Mouse (Mus musculus) CH12.LX (cell line): ENCODE data around the gene Cox6b2. TPM values are rescaled to one million over a fixed set of nuclear protein-coding genes. Genes with fewer than 3 reads are reported as not detected.
A peak's percentile ranks its signal among the peaks of the same experiment; 100 is the strongest.

Source experiments
- DNase-seq: peaks from one replicate; pipeline ENCODE4 v3.0.0-alpha.2; 2013; ENCODE audit errors: extremely low read depth
- H3K27ac ChIP-seq: 2 replicates; pipeline ENCODE4 v1.5.1; 2012; ENCODE audit warnings: low read depth, mild to moderate bottlenecking, control low read depth, moderate library complexity; ENCODE audit not compliant: insufficient read depth
- H3K27me3 ChIP-seq: replicated peaks from 2 replicates; pipeline ENCODE3; 2012; ENCODE audit warnings: inconsistent platforms
- H3K36me3 ChIP-seq, 2 experiments: replicated peaks in 1 of 2; 2 replicates each; pipeline versions ENCODE3 to v1.6.1; 2012; ENCODE audit warnings: inconsistent platforms in 1 of 2, low read length in 1 of 2, mild to moderate bottlenecking in 1 of 2, mixed read lengths in 1 of 2, moderate library complexity in 1 of 2; ENCODE audit not compliant: control insufficient read depth in 1 of 2, insufficient read depth in 1 of 2
- H3K4me1 ChIP-seq, 2 experiments: 2 replicates each; pipeline ENCODE4 v1.6.1; 2012; ENCODE audit warnings: inconsistent platforms in 1 of 2, moderate library complexity in 1 of 2; ENCODE audit not compliant: insufficient read depth in 2 of 2, control insufficient read depth in 1 of 2
- H3K4me2 ChIP-seq: 2 replicates; pipeline ENCODE4 v1.6.1; 2012; ENCODE audit warnings: low read depth, mild to moderate bottlenecking, control low read depth; ENCODE audit not compliant: poor library complexity, insufficient read depth, severe bottlenecking
- H3K4me3 ChIP-seq, 3 experiments: fragments of 150-350 bp in 1 of 3; sonication (generic) in 1 of 3; replicated peaks in 1 of 3; 2 replicates each; pipeline versions ENCODE3 to v1.5.1; 2011 to 2012; ENCODE audit warnings: low read depth in 2 of 3, low read length in 2 of 3, mild to moderate bottlenecking in 2 of 3, moderate library complexity in 2 of 3, control low read depth in 1 of 3, improper control_type of control experiment in 1 of 3, inconsistent platforms in 1 of 3, mixed read lengths in 1 of 3; ENCODE audit not compliant: poor library complexity in 1 of 3
- H3K79me2 ChIP-seq: replicated peaks from 2 replicates; pipeline ENCODE4 v1.6.1; 2012; ENCODE audit warnings: mild to moderate bottlenecking, moderate library complexity; ENCODE audit not compliant: control insufficient read depth, poor library complexity, insufficient read depth, severe bottlenecking; ENCODE audit errors: extremely low read depth
- H3K9ac ChIP-seq: 2 replicates; pipeline ENCODE4 v1.6.1; 2012; ENCODE audit warnings: low read depth, mild to moderate bottlenecking, control low read depth, moderate library complexity; ENCODE audit not compliant: insufficient read depth
- H3K9me3 ChIP-seq: replicated peaks from 2 replicates; pipeline ENCODE3; 2012; ENCODE audit warnings: low read length, inconsistent platforms, mixed read lengths
- CHD1 ChIP-seq: IDR thresholded peaks from 2 replicates; pipeline ENCODE4 v1.6.1; 2012; ENCODE audit warnings: low read depth, low read length, improper control_type of control experiment, inconsistent platforms
- CTCF ChIP-seq, 2 experiments: IDR thresholded peaks in 1 of 2; conservative IDR thresholded peaks in 1 of 2; 2 replicates each; pipeline ENCODE4 v1.5.1; 2011 to 2012; ENCODE audit warnings: low read depth in 2 of 2, low read length in 2 of 2, improper control_type of control experiment in 1 of 2, inconsistent platforms in 1 of 2, mild to moderate bottlenecking in 1 of 2, moderate library complexity in 1 of 2
- ELF1 ChIP-seq: IDR thresholded peaks from 2 replicates; pipeline ENCODE4 v1.6.1; 2014; ENCODE audit warnings: low read depth, mild to moderate bottlenecking, inconsistent platforms, low read length, improper control_type of control experiment
- EP300 ChIP-seq: IDR thresholded peaks from 2 replicates; pipeline ENCODE4 v1.6.1; 2011; ENCODE audit warnings: low read length, improper control_type of control experiment
- ETS1 ChIP-seq: conservative IDR thresholded peaks from 2 replicates; pipeline ENCODE4 v1.6.1; 2012; ENCODE audit warnings: low read depth, mild to moderate bottlenecking, inconsistent platforms, low read length, improper control_type of control experiment, moderate library complexity
- GABPA ChIP-seq: IDR thresholded peaks from 2 replicates; pipeline ENCODE4 v1.6.1; 2012; ENCODE audit warnings: low read depth, low read length, improper control_type of control experiment, inconsistent platforms; ENCODE audit not compliant: insufficient replicate concordance
- JUND ChIP-seq: conservative IDR thresholded peaks from 2 replicates; pipeline ENCODE4 v1.6.1; 2011; ENCODE audit warnings: low read depth, low read length, improper control_type of control experiment
- MAX ChIP-seq: IDR thresholded peaks from 2 replicates; pipeline ENCODE4 v1.6.1; 2011; ENCODE audit warnings: low read length, improper control_type of control experiment
- PAX5 ChIP-seq: IDR thresholded peaks from 2 replicates; pipeline ENCODE4 v1.6.1; 2012; ENCODE audit warnings: low read length, inconsistent platforms, mixed read lengths
- RAD21 ChIP-seq: IDR thresholded peaks from 2 replicates; pipeline ENCODE4 v1.6.1; 2011; ENCODE audit warnings: low read depth, mild to moderate bottlenecking, low read length, improper control_type of control experiment, moderate library complexity
- SMC3 ChIP-seq: IDR thresholded peaks from 2 replicates; pipeline ENCODE4 v1.6.1; 2011; ENCODE audit warnings: low read depth, low read length, improper control_type of control experiment
- TBP ChIP-seq: conservative IDR thresholded peaks from 2 replicates; pipeline ENCODE4 v1.6.1; 2011; ENCODE audit warnings: low read depth, low read length, improper control_type of control experiment
- TCF12 ChIP-seq: IDR thresholded peaks from 2 replicates; pipeline ENCODE4 v1.6.1; 2014; ENCODE audit warnings: low read depth, mild to moderate bottlenecking, inconsistent platforms, low read length, improper control_type of control experiment
- USF1 ChIP-seq: IDR thresholded peaks from 2 replicates; pipeline ENCODE4 v1.6.1; 2014; ENCODE audit warnings: low read depth, mild to moderate bottlenecking, inconsistent platforms, low read length, improper control_type of control experiment
- ZNF384 ChIP-seq: IDR thresholded peaks from 2 replicates; pipeline ENCODE4 v1.6.1; 2012; ENCODE audit warnings: low read depth, low read length, improper control_type of control experiment, inconsistent platforms
- dilution Hi-C: fragments of 300-500 bp; cut with MboI; formaldehyde crosslinking; loops from 2 replicates; pipeline ENCODE4 v1.14.3; 2020; ENCODE audit warnings: low sequenced_read_pairs; ENCODE audit not compliant: extremely low pct_unique_long_range_greater_than_20kb, extremely low pct_ligation_motif_present
- in situ Hi-C: fragments of 300-500 bp; cut with MboI; formaldehyde crosslinking; loops from 3 replicates; pipeline ENCODE4 v1.14.3; 2019; ENCODE audit warnings: low sequenced_read_pairs, low pct_ligation_motif_present, low pct_unique_long_range_greater_than_20kb, mixed read lengths
- polyA plus RNA-seq: library from polyadenylated mRNA; unstranded; fragments of >175 nt; gene quantifications from 2 replicates; pipeline ENCODE4 v1.2.1, GENCODE M21; 2012; ENCODE audit warnings: low read depth; ENCODE audit not compliant: insufficient read length
- total RNA-seq, 2 experiments: library from RNA; depleted of rRNA; stranded (reverse); fragments of 300-350 nt in 1 of 2; fragments of >200 nt in 1 of 2; gene quantifications; 2 replicates each; pipeline ENCODE4 v1.2.3; 2012 to 2014

The Cox6b2 gene
- total and polyA plus RNA-seq, 3 experiments, result not detected

GRCm38 (mm10) chr7:4716955-4717354, 35.9 kb downstream of the Cox6b2 start (continued):
- TF ChIP-seq SMC3 (no peak), MAX (peak; percentile 98), TCF12 (no peak), TBP (no peak), EP300 (peak; percentile 49; the same call in 1 of the 2 replicates), RAD21 (no peak), ELF1 (no peak), PAX5 (no peak), GABPA (no peak)

- in situ Hi-C loops, result no loop called here
- dilution Hi-C loops, result no loop called here
- Histone ChIP-seq H3K4me1 (peaks cover 5 to 23% of the 10 kb centered on the region in 2 experiments; a peak in 3 of 4 replicates), H3K4me3 (no peak overlapping the region), H3K79me2 (no peaks in the 10 kb centered on the region), H3K9ac (no peak overlapping the region), H3K27ac (no peak overlapping the region), H3K4me2 (no peak overlapping the region), H3K27me3 (no peaks in the 10 kb centered on the region), H3K36me3 (no peaks in the 10 kb centered on the region), H3K9me3 (no peaks in the 10 kb centered on the region)
- TF ChIP-seq SMC3 (peak; percentile 43), CHD1 (no peak), CTCF (conservative IDR thresholded peaks at IDR 0.05 in 1 of 2, IDR thresholded peaks at IDR 0.05 in 1 of 2; ENCODE audit: low read depth in 2 of 2, low read length in 2 of 2) (peak in 1 of 2 experiments; percentile 54; a peak in 2 of 4 replicates), RAD21 (peak; percentile 53), USF1 (no peak), PAX5 (no peak)
- no peak for DNase-seq
Observed at GRCm38 (mm10) chr7:4712594-4712993, 40.3 kb downstream of the Cox6b2 start.

GRCm38 (mm10) chr7:4705098-4705497, 47.8 kb downstream of the Cox6b2 start:
- no peak for TF ChIP-seq ZNF384
- TF ChIP-seq JUND, result no peak
- no peak for TF ChIP-seq ELF1
- TF ChIP-seq ETS1, result no peak
- peak; percentile 61 for TF ChIP-seq RAD21
- peak; percentile 42 for TF ChIP-seq SMC3
- TF ChIP-seq CTCF (conservative IDR thresholded peaks at IDR 0.05 in 1 of 2, IDR thresholded peaks at IDR 0.05 in 1 of 2; ENCODE audit: low read depth in 2 of 2, low read length in 2 of 2), result peak; percentile 24 to 67; a peak in 3 of 4 replicates
- TF ChIP-seq, all 38 proteins: peak for 3
- no peak overlapping the region for H3K9ac ChIP-seq
- in situ Hi-C loops (loop anchor here (10.0 kb wide), 1 partner anchor 80 kb away; the partner anchor contains the start of genes Il11, Tmem190 and Tmem238), dilution Hi-C loops (no loop called here)
- H3K79me2 ChIP-seq, result no peaks in the 10 kb centered on the region
- peak; percentile 32 for DNase-seq
- H3K27me3 ChIP-seq, result no peaks in the 10 kb centered on the region
- H3K36me3 ChIP-seq, result no peaks in the 10 kb centered on the region
- no peak overlapping the region for H3K27ac ChIP-seq
- no peaks in the 10 kb centered on the region for H3K9me3 ChIP-seq
- H3K4me3 ChIP-seq, result no peak overlapping the region
- H3K4me2 ChIP-seq, result no peak overlapping the region
- no peaks in the 10 kb centered on the region for H3K4me1 ChIP-seq
